Mouse (Mus musculus) embryo, embryonic 9.5 days (tissue): Measurements from ENCODE around the gene G6pc3.
"Not testable (repeated sequence)": the region's sequence is repeated elsewhere in the genome, so short reads cannot be mapped to it uniquely, and the experiment has no call there.

Source experiments
- DNase-seq: peaks from one replicate; pipeline ENCODE4 v3.0.0-alpha.2; 2017; ENCODE audit errors: extremely low spot score

The G6pc3 gene

GRCm38 (mm10) chr11:102189461-102190436 is at the start of gene G6pc3:
Gene G6pc3 (plus strand): TSS chr11:102189620.
- DNase-seq = peak; percentile 88

GRCm38 (mm10) chr11:102140508-102140907 is 48.9 kb upstream of the G6pc3 start:
- peak; percentile 76 for DNase-seq

- no peak for DNase-seq
These were observed 47.1 kb upstream of the G6pc3 start for GRCm38 (mm10) chr11:102142355-102142754.

DNA sequence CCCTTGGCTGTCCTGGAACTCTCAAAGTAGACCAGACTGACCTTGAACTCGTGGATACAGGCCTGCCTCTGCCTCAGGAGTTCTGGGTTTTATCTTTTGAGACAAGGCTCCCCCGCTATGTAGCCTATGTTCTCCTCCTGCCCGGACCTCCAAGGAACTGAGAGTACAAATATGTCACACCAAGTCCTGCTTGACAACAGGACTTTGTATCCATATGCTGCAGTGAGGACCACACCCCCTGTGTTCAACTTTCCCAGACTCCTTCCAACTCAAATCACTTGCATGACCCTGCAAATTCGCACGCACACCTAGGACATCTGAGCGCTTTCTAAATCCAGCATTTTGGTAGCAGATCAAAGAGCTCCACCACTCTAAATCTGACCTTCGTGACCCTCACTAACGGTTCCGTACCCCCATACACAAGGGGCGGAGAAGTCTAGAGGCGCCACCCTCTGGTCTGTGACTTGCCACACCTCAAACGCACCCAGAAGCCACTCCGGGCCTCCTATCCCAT is 44.4 kb upstream of the G6pc3 start:
- no peak for DNase-seq

GRCm38 (mm10) chr11:102145471-102146001 is 43.9 kb upstream of the G6pc3 start, which contains the start of gene Nags:
Gene Nags (plus strand): TSS chr11:102145513.
- peak; percentile 45 for DNase-seq

DNA sequence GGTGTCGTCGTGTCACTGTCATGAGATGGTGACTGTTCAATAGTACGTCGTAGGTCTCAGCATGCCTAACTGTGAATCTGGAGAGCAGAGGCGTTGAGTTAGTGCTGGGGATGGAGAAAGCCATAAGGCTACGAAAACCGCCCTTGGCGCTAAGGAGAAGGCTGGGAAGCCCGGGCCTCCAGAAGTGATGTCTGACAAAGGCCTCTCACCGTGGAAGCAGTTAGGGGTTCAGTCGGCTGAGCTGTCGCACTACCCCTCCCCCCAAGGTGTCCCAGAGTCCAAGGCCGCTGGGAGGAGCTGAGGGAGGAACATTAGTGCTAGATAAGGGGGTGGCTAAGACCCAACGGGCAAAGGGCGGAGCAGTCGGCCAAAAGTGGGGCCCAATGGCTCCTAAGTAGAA is 43.4 kb upstream of the G6pc3 start:
- DNase-seq = no peak

- DNase-seq = no peak
These were observed 42.9 kb upstream of the G6pc3 start for GRCm38 (mm10) chr11:102146531-102146930.

GRCm38 (mm10) chr11:102147213-102147989 is 42.0 kb upstream of the G6pc3 start:
- DNase-seq = no peak

- DNase-seq = peak; percentile 87
These were observed 33.2 kb upstream of the G6pc3 start, which contains the start of gene Tmem101 for GRCm38 (mm10) chr11:102156039-102156785. Gene Tmem101 (minus strand): TSS chr11:102156404.

DNA sequence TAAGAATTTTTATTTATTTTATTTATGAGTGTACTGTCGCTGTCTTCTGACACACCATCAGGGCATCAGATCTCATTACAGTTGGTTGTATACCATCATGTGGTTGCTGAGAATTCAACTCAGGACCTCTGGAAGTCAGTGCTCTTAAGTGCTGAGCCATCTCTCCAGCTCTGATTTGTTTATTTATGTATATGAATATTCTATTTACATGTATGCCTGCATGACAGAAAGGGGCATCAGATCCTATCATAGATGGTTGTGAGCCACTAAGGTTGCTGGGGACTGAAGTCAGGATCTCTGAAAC is 32.7 kb upstream of the G6pc3 start:
- DNase-seq = no peak

DNA sequence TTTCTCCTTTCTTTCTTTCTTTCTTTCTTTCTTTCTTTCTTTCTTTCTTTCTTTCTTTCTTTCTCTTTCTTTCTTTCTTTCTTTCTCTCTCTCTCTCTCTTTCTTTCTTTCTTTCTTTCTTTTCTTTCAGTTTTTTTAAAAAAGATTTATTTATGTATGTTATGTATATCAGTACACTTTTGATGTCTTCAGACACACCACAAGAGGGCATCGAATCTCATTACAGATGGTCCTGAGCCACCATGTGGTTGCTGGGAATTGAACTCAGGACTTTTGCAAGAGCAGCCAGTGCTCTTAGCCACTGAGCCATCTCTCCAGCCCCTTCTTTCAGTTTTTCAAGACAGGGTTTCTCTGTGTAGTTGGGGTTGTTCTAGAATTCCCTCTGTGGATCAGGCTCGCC is 31.4 kb upstream of the G6pc3 start:
- not testable (repeated sequence) for DNase-seq

DNA sequence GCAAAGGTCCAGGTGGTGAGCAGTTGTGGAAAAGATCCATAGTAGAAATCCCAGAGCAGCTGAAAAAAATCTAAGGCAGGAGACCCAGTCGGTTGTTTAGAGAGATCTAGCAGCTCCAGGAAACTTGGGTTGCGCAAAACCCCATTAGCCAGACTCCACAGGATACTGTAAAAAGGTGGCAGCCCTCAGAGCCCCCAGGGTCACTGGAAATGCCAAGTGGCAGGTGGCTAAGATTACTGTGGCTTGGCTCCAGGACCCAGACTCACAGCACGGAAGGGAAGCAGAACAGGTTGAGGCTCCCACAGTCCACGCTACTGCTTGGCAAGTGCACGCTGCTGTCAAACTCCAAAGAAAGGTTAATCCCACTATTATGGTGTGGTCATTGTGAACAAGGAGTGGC is 29.6 kb upstream of the G6pc3 start:
- no peak for DNase-seq

DNA sequence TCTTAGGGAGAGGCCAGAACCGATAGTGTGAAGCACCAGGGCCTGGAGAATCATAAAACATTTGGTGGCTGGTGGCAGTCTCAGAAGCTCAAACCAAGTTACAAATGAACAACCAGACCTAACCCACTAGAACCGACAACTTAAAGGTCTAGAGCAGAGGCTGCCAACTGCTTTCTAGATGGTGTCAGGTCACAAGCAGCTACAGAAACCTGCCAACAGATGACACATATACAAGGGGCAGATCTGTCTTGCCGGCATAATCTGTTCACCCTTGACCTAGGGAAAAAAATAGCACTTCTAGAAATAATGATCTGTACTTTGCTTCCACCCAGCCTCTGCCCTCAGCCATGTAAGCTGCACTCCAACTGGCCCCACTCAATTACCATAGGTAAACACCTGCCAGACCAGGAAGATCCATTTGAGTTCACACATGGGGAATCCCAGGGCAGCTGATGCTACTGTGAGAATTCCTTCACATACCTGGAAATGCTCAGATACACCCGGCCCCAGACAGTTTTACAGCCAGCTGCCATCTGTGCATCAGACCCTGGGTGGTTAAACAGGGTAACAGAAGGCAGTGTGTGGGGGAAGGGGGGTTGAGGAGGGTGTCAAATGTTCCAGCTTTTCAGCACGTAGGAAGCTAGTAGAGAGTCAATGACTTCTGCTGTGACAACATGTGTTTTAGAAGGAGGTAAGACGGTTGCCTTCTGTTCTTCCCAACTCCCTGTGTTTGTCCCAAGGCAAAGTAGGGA is 23.3 kb upstream of the G6pc3 start:
- DNase-seq = no peak

DNA sequence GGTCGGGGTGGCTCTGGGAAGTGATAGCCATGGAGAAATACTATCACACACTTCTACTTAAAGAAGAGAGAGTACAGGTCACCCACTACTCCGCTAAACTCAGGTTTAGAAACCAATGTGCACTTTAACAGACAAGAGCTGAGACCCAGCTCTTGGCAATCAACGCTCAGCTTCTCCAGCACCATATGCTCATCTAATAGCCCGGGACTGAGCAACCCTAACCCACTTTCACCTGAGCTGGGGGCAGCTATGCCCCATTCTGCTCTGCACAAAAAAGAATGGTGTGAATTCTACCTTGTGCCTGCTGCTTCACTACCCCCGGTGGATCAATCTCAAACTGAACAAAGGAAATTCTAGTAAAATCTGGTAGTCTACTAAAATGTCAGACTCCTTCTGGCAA is 21.9 kb upstream of the G6pc3 start:
- DNase-seq = no peak

DNA sequence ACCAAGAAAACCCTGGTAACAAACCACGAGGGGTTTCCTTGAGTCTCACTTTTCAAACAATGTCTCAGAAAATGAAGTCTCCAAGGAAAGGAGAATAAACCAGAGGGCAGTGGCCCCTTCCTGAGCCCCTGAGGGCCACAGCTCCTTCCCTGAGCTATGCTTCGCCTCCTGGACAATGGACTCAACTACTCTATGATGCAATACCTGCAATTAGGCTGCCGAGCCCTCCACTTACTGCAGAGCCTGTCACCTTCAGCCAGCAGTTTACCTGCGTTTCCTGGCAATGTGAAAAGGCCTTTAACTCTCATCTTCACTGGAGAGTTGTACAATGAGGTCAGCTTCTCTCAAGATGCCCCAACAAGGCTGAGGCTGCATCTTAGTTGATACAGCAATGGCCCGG is 20.7 kb upstream of the G6pc3 start:
- DNase-seq = no peak

- no peak for DNase-seq
These were observed 9.6 kb upstream of the G6pc3 start for GRCm38 (mm10) chr11:102179836-102180235.

DNA sequence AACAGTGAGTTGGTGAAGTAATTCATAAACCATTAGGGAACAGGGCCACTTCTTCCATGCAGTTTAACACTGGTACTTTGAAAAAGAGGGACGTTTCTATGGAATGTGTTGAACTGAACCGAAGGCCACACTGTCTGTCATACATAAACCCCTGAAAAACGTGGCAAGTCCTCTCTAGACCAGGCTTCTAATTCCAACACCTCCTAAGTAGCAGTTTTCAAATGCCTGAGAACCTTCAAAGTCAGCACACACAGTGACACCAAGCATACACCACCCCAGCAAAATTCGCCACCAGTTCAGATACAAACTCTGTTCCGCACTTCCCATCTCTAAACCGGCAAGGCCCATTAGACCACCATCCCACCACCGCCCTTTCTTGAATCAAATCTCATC is 5.2 kb upstream of the G6pc3 start:
- DNase-seq = no peak

- peak; percentile 95 for DNase-seq
These were observed 4.5 kb upstream of the G6pc3 start, which contains the start of gene Lsm12 for GRCm38 (mm10) chr11:102184646-102185495. Gene Lsm12 (minus strand): TSS chr11:102185296.

DNA sequence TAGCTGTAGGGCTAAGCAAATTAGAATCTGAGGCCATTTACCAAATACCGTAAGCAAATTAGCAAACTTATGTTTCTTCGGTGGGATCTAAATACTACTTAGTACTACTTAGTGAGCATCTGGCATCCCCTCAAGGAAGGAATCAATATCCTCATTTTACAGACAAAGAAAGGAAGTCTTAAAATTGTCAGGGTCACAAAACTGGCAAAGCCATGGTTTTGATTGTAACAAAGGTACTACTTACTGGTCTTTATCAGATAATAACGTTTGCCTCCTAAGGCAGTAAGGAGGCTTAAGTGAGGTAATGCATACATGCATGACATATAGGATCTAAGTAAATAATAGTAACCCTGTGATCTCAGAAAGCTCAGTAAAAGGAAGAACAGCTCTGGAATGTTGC is 3.7 kb upstream of the G6pc3 start:
- no peak for DNase-seq

- no peak for DNase-seq
These were observed 3.2 kb upstream of the G6pc3 start for GRCm38 (mm10) chr11:102186235-102186634.
